Mouse (Mus musculus): ENCODE data around the gene Neu3. TPM values are rescaled to one million over a fixed set of nuclear protein-coding genes. Genes with fewer than 3 reads are reported as not detected.

Gene Neu3
- total and polyA plus RNA-seq, 2 experiments from 2014 or later = 1.6 to 2.1 TPM

DNA sequence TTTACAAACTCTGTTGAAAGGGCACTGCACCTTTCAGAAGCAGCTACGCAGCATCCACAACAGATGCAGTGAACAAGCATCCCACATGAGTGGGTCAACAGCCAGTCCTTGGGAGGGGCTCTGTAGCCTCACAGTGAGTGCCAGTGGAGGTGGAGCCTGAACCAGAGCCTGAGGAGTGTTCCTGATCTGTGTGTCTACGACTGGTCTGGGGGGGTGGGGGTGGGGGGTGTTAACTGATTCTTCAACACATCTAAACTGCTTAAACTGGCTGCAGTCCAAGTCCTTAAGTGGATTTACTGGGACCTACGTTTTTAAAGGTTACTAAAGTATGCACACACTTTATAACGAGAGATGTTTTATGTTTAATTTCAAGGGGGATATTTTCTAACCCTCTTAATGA is 8.6 kb upstream of the Neu3 start:
- Histone ChIP-seq H3K27me3 (ENCODE audit: insufficient read depth, low read length) (no peaks in the 10 kb centered on the region), H3K9ac (replicated peaks; ENCODE audit: low read length) (no peak overlapping the region), H3K4me3 (ENCODE audit: low read length) (no peak overlapping the region), H3K4me2 (ENCODE audit: low read depth, low read length) (no peak overlapping the region), H3K36me3 (ENCODE audit: insufficient read depth, low read length) (peaks cover 39% of the 10 kb centered on the region), H3K4me1 (ENCODE audit: insufficient read depth, low read length) (no peaks in the 10 kb centered on the region), H3K9me3 (ENCODE audit: low read length) (no peaks in the 10 kb centered on the region), H3K27ac (no peak overlapping the region)
- DNase-seq (ENCODE audit: low spot score) (no peak), ATAC-seq (no peak)
- 64% methylated on average over 4 of the region's 4 CpGs for WGBS
- no peak for TF ChIP-seq CTCF (IDR thresholded peaks at IDR 0.05; ENCODE audit: low read depth)

DNA sequence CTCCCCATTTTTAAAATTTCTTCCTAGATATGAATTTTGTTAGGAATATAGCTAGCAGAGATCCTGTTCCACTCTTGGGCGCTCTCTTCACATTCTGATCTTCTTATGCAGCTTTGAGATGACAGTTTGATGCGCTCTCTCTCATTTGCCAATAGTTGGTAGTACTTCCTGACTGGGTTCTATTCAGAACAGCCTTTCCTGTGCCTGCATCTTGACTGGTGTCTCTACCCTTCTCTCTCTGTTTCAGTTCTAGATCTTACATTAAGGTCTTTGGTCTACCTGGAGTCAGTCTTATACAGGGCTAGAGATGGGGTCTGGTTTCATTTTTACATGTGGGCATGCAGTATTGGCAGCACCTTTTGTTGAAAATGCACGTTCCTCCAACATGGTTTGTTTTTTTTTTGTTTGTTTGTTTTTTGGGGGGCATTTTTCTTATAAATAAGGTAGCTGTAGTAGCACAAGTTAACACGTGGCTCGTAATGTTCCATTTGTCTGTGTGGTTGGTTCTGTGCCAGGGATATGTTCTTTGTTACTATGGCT is 6.2 kb upstream of the Neu3 start:
- ATAC-seq (no peak), DNase-seq (ENCODE audit: low spot score) (no peak)
- Histone ChIP-seq H3K4me2 (ENCODE audit: low read depth, low read length) (no peak overlapping the region), H3K36me3 (ENCODE audit: insufficient read depth, low read length) (peaks cover 20% of the 10 kb centered on the region; the same call in 1 of the 2 replicates), H3K9me3 (ENCODE audit: low read length) (no peaks in the 10 kb centered on the region), H3K27ac (no peak overlapping the region), H3K4me1 (ENCODE audit: insufficient read depth, low read length) (no peaks in the 10 kb centered on the region), H3K9ac (replicated peaks; ENCODE audit: low read length) (no peak overlapping the region), H3K4me3 (ENCODE audit: low read length) (no peak overlapping the region), H3K27me3 (ENCODE audit: insufficient read depth, low read length) (no peaks in the 10 kb centered on the region)
- 83% methylated on average over 5 of the region's 5 CpGs for WGBS
- TF ChIP-seq CTCF (IDR thresholded peaks at IDR 0.05; ENCODE audit: low read depth) = no peak

DNA sequence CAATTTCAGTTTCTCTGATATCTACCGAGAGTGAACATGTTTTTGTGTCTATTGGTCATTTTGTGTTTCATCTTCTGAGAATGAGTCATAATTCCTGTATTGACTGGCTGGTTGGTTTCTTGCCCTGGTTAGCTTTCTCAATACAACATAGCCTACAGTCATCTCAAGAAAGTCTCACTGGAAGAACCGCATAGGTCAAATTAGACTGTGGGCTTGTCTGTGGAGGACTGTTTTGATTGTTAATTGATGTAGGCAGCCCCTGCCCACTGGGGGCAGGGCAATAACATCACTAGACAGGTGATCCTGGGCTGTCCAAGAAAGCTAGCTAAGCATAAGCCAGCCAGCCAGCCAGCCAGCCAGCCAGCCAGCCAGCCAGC is 5.6 kb upstream of the Neu3 start:
- H3K4me2 ChIP-seq (ENCODE audit: low read depth, low read length) = no peak overlapping the region
- DNase-seq (ENCODE audit: low spot score) = no peak
- ATAC-seq = no peak
- no peak for TF ChIP-seq CTCF (IDR thresholded peaks at IDR 0.05; ENCODE audit: low read depth)
- no peak overlapping the region for H3K27ac ChIP-seq
- WGBS = 91% methylated on average over 2 of the region's 2 CpGs
- no peaks in the 10 kb centered on the region for H3K9me3 ChIP-seq (ENCODE audit: low read length)
- no peak overlapping the region for H3K4me3 ChIP-seq (ENCODE audit: low read length)
- H3K9ac ChIP-seq (replicated peaks; ENCODE audit: low read length) = no peak overlapping the region
- peaks cover 16% of the 10 kb centered on the region; the same call in 1 of the 2 replicates for H3K36me3 ChIP-seq (ENCODE audit: insufficient read depth, low read length)
- H3K27me3 ChIP-seq (ENCODE audit: insufficient read depth, low read length) = no peaks in the 10 kb centered on the region
- H3K4me1 ChIP-seq (ENCODE audit: insufficient read depth, low read length) = no peaks in the 10 kb centered on the region

DNA sequence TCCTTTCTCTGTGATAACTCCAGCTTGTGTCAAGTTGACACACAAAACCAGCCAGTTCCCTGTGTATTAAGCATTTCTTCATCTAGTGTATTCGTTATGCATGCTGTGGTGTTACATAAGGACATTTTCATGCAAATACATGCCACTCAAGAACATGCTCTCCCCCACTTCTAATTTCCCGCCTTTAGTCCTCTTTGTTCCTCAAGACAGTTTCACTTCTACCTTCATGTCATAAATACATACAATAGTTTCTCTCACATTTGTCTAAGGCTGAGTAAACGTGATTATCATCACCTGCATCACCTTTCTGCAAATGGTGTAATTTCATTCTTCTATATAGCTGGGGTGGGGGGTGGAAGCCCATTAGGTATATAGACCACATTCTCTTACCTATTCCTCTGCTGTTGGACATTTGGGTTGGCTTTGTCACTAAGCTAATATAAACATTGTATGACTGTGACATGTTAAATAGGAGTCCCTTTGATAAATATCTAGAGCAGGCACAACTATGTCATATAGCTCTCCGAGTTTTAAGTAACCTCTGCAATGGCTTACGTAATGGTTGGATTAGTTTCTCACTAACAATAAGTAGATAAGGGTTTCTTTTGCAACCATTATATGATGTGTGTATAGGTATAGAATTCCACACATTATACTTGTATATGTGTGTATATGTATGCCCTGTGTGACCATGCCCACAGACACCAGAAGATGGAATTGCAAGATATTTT is 5.1 kb upstream of the Neu3 start:
- Histone ChIP-seq H3K9me3 (ENCODE audit: low read length) (no peaks in the 10 kb centered on the region), H3K9ac (replicated peaks; ENCODE audit: low read length) (no peak overlapping the region), H3K4me1 (ENCODE audit: insufficient read depth, low read length) (no peaks in the 10 kb centered on the region), H3K4me3 (ENCODE audit: low read length) (no peak overlapping the region), H3K27me3 (ENCODE audit: insufficient read depth, low read length) (no peaks in the 10 kb centered on the region), H3K4me2 (ENCODE audit: low read depth, low read length) (no peak overlapping the region), H3K36me3 (ENCODE audit: insufficient read depth, low read length) (peaks cover 12% of the 10 kb centered on the region; the same call in 1 of the 2 replicates), H3K27ac (no peak overlapping the region)
- WGBS = 87% methylated on average over 5 of the region's 5 CpGs
- ATAC-seq (no peak), DNase-seq (ENCODE audit: low spot score) (no peak)
- no peak for TF ChIP-seq CTCF (IDR thresholded peaks at IDR 0.05; ENCODE audit: low read depth)

- H3K36me3 ChIP-seq (ENCODE audit: insufficient read depth, low read length) = no peaks in the 10 kb centered on the region
- H3K9ac ChIP-seq (replicated peaks; ENCODE audit: low read length) = no peak overlapping the region
- H3K9me3 ChIP-seq (ENCODE audit: low read length) = no peaks in the 10 kb centered on the region
- no peak for DNase-seq (ENCODE audit: low spot score)
- H3K4me2 ChIP-seq (ENCODE audit: low read depth, low read length) = no peak overlapping the region
- no peak for ATAC-seq
- no peaks in the 10 kb centered on the region for H3K4me1 ChIP-seq (ENCODE audit: insufficient read depth, low read length)
- WGBS = 60% methylated on average over 6 of the region's 6 CpGs
- no peaks in the 10 kb centered on the region for H3K27me3 ChIP-seq (ENCODE audit: insufficient read depth, low read length)
- H3K4me3 ChIP-seq (ENCODE audit: low read length) = no peak overlapping the region
- H3K27ac ChIP-seq = no peak overlapping the region
- TF ChIP-seq CTCF (IDR thresholded peaks at IDR 0.05; ENCODE audit: low read depth) = no peak
Measured at GRCm38 (mm10) chr7:99826096-99826495, 2.1 kb downstream of the Neu3 start.

GRCm38 (mm10) chr7:99825511-99825910 is 2.7 kb downstream of the Neu3 start:
- 87% methylated on average over 9 of the region's 9 CpGs for WGBS
- ATAC-seq = no peak
- Histone ChIP-seq H3K4me2 (ENCODE audit: low read depth, low read length) (no peak overlapping the region), H3K9ac (replicated peaks; ENCODE audit: low read length) (no peak overlapping the region), H3K36me3 (ENCODE audit: insufficient read depth, low read length) (no peaks in the 10 kb centered on the region), H3K4me3 (ENCODE audit: low read length) (no peak overlapping the region), H3K27ac (no peak overlapping the region), H3K4me1 (ENCODE audit: insufficient read depth, low read length) (no peaks in the 10 kb centered on the region), H3K9me3 (ENCODE audit: low read length) (no peaks in the 10 kb centered on the region), H3K27me3 (ENCODE audit: insufficient read depth, low read length) (no peaks in the 10 kb centered on the region)
- DNase-seq (ENCODE audit: low spot score) = no peak
- no peak for TF ChIP-seq CTCF (IDR thresholded peaks at IDR 0.05; ENCODE audit: low read depth)
